Mouse (Mus musculus) telencephalon, adult 2 months (tissue): Measurements from ENCODE around the gene Ogdhl.
"Not testable (repeated sequence)": the region's sequence is repeated elsewhere in the genome, so short reads cannot be mapped to it uniquely, and the experiment has no call there.

Experiments
- DNase-seq: peaks from one replicate; pipeline ENCODE4 v3.0.0-alpha.2; 2011; ENCODE audit warnings: low read depth, low spot score

The Ogdhl gene

GRCm38 (mm10) chr14:32321732-32322685, at the start of gene Ogdhl:
Gene Ogdhl (plus strand): TSS chr14:32322019.
- DNase-seq: peak; percentile 33

GRCm38 (mm10) chr14:32301622-32302021, 20.2 kb upstream of the Ogdhl start:
- DNase-seq: peak; percentile 51

DNA sequence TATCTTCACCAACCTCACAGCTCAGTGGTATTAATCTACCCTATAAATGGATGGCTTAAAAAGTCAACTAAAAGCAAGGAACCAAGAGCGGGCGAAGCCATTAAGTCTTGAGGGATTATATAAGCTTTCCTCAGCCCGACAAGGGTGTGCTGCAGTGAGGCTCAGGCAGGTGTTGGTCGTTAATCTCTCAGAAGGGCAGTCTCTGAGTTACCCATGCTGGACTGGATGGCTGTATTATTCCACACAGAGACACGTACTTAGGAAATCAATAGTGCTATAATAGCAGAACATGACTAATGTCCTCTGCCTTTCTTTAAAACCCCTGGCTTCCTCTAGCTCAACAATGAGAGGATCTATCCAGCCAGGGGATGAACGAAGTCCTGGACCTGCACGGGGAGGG, 19.4 kb upstream of the Ogdhl start:
- DNase-seq: no peak

DNA sequence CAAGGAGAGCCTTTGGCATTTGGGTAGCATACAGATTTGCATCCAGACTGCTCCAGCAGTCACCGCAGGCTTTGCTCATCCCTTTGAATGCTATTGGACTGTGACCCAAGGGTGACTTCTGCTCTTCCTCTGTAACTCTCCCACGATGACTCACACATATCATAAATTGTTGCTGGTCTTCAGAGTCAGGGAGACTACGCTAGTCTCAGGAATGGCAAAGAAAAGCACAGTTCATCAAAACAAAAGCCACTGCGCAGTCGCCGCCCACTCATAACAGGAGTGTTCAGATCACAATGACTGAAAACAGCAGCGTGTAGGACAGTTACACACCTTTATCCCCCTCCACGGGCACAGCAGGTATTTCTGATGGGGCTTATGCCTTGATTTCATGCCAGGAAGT, 16.9 kb upstream of the Ogdhl start:
- DNase-seq: no peak

DNA sequence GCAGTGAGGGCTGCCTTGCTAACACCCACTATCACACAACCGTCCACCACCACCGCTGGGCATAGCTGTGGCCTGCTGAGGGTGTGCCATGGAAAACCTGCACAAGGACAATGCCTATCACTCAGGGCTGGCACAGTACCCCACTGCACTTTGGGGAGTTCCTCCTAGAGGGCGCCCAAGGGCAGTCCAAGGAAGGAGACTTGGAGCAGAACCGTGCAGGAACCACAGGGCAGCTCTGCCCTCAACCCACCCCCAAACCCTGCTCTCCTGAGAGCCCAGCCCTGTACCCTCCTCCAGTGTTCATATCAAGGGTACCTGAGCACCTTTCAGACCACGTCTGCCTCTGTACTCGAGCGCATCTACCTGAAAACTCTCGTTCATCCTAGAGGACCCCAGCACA, 11.9 kb upstream of the Ogdhl start:
- no peak for DNase-seq

GRCm38 (mm10) chr14:32311381-32312035, 10.3 kb upstream of the Ogdhl start:
- DNase-seq: no peak

- DNase-seq: no peak
Observed at GRCm38 (mm10) chr14:32317822-32318221, 4.0 kb upstream of the Ogdhl start.

DNA sequence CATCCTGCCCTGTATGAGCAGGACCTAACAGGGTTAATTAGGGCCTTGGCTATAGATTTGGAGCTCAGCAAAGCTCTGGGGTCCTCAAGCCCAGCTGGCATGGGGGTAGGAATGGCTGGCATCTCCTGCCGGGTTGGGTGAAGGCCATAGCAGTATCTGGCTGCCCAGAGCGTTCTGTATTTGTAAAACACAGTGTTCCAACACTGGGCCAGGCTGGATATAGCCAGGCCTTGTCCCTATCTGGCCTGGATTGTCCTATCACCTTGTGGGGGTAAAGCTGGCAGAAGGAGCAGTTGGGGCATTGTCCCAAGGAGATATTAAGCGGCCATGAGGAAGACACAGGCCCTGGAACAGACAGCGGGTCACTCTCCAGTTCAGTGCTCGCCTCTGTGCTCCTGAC, 1.4 kb downstream of the Ogdhl start:
- no peak for DNase-seq

- DNase-seq: no peak
Observed at GRCm38 (mm10) chr14:32327366-32327765, 5.5 kb downstream of the Ogdhl start.

GRCm38 (mm10) chr14:32332515-32333445, 11.0 kb downstream of the Ogdhl start:
- DNase-seq: no peak

- DNase-seq: no peak
Observed at GRCm38 (mm10) chr14:32336021-32336420, 14.2 kb downstream of the Ogdhl start.

GRCm38 (mm10) chr14:32336547-32336946, 14.7 kb downstream of the Ogdhl start:
- no peak for DNase-seq

DNA sequence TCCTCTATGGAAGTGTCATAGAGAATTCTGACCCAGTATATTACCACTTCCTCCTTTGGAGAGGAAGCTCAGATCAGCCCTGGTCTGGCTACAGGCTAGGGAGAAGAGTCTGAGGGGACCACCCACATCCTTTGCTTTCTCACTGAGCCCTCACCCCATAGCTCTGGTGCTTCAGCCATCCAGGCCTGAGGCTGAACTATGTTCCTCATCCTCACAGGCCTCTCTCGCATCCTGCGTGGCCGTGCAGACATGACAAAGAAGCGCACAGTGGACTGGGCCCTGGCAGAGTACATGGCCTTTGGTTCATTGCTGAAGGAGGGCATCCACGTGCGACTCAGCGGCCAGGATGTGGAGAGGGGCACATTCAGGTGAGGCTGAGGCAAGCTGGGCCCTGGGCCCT, 20.0 kb downstream of the Ogdhl start:
- DNase-seq: no peak

GRCm38 (mm10) chr14:32344176-32344575, 22.4 kb downstream of the Ogdhl start:
- DNase-seq: no peak

GRCm38 (mm10) chr14:32344694-32345093, 22.9 kb downstream of the Ogdhl start:
- DNase-seq: no peak

- no peak for DNase-seq
Observed at GRCm38 (mm10) chr14:32347307-32347706, 25.5 kb downstream of the Ogdhl start.

DNA sequence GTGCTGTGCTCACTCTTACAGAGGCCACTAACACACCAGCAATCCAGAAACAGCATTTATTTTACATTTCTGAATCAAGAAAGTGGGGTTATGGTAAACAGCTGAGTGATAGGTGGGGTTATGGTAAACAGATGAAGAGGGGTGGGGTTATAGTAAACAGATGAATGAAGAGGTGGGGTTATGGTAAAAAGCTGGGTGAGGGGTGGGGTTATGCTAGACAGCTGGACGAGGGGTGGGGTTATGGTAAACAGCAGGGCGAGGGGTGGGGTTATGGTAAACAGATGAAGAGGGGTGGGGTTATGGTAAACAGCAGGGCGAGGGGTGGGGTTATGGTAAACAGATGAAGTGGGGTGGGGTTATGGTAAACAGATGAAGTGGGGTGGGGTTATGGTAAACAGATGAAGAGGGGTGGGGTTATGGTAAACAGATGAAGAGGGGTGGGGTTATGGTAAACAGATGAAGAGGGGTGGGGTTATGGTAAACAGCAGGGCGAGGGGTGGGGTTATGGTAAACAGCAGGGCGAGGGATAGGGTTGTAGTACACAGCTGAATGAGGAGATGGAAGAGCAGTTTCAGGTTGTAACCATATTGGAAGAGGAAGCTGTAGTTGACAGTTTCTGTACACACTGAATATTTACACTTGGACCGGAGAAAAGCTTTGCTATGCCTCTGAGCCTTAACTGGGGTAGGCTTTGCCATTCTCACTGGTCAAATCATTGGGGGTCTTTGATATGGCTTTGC, 29.5 kb downstream of the Ogdhl start:
- not testable (repeated sequence) for DNase-seq

GRCm38 (mm10) chr14:32364359-32364758, 42.5 kb downstream of the Ogdhl start:
- no peak for DNase-seq

DNA sequence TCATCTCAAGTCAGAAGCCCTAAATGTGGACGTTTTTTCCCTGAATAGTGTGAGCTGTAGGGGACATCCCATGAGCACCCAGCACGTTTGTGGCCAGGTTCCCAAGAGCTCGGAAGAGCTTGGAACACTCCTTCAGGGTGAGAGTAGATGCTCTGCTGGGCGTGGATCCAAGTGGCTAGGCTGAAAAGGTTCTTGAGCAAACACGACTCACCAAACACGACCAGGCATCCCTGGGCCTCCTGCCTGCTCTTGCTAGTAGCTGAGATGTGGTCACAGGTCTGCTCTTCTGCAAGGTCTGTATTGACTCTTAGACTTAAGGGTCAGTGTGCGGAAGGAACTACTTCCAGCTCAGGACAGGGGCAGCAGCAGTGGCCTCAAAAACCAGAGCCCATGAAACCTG, 47.9 kb downstream of the Ogdhl start:
- no peak for DNase-seq

DNA sequence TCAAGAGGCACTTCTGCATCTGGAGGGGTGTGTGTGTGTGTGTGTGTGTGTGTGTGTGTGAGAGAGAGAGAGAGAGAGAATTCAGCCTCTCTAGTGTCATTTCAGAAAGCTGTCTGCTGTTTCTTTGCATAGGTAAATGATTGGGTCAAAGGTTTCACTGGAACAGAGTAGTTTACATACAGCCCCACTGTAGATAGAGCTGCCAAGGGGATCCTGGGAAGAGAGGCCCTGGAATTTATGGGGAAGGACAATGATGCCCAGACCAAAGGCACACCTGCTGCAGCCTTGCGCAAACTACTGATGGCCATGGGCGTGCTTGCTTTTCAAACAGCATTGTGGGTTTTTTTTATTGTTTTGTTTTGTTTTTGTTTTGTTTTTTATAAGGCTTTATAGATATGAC, 50.7 kb downstream of the Ogdhl start:
- DNase-seq: no peak
